Mouse (Mus musculus): ENCODE results near the gene Arl6ip5. TPM values are rescaled to one million over a fixed set of nuclear protein-coding genes. Genes with fewer than 3 reads are reported as not detected.
A peak's percentile ranks its signal among the peaks of the same experiment; 100 is the strongest.

Arl6ip5 gene
- 111 and 125 TPM in 2 replicates for polyA plus RNA-seq (2012; rRNA removed)

DNA sequence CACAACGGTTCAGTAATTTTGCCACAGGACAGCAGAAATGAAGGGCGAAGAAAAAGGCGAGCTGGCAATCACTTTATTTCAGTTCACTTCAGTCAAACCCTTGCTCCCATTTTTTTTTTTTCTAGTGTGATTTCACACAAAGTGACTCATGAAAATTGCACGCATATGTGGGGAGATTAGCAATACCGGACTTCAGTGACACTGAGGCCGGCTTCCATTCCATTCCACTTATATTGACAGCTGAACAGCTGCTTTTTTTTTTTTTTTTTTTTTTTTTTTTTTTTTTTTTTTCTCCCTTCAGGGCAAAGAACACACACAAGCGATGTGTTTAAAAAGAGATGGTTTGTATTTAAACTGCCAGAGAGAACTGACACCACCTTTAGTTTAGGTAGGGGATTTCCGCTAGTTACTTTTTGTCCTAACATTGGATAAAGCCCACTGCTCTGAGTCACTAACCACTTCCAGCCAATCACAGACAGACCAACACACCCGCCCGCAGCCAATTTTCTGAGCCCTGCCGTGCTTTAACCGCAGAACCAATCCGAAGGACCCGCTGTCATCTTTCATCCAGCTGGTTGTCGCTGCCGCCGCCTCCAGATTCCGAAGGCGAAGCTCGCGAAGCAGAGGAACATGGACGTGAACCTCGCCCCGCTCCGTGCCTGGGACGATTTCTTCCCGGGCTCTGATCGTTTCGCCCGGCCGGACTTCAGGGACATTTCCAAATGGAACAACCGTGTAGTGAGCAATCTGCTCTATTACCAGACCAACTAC, at the start of gene Arl6ip5:
Gene Arl6ip5, plus strand, starts transcription at position 499 of the 771 bp plus-strand sequence.
- TF ChIP-seq POLR2A (IDR thresholded peaks at IDR 0.05; ENCODE audit: borderline replicate concordance, extremely low read depth, insufficient read depth, insufficient read length, poor library complexity, severe bottlenecking) (peak; percentile 34; the same call in 1 of the 2 replicates), CTCF (IDR thresholded peaks at IDR 0.05; ENCODE audit: borderline replicate concordance, extremely low read depth, insufficient read depth, insufficient read length) (no peak)

DNA sequence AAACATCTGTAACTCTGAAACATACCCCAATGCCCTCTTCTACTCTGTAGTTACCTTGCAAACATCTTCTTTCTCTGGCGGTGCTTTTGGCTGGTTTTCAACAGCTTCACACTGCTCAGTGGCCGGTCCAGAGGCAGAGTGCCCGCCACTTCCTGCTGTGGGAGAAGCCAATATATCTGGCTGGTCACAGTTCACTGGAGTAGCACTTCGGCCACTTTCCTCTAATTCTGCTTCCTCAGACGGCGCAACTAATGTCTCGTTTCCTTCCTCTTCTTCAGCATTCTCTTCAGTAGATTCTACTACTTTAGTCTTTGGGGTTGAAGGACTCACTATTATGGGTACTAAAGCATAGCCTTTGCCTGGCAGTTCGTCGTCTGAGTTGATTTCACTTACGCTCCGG, 34.8 kb upstream of the Arl6ip5 start:
- no peak for DNase-seq (ENCODE audit: low read depth)
- no peak for TF ChIP-seq POLR2A (IDR thresholded peaks at IDR 0.05; ENCODE audit: borderline replicate concordance, extremely low read depth, insufficient read depth, insufficient read length, poor library complexity, severe bottlenecking)
- TF ChIP-seq CTCF (IDR thresholded peaks at IDR 0.05; ENCODE audit: borderline replicate concordance, extremely low read depth, insufficient read depth, insufficient read length) = no peak

More for the DNA sequence above, at the start of gene Arl6ip5:
- peak; percentile 98 for DNase-seq (ENCODE audit: low read depth)

DNA sequence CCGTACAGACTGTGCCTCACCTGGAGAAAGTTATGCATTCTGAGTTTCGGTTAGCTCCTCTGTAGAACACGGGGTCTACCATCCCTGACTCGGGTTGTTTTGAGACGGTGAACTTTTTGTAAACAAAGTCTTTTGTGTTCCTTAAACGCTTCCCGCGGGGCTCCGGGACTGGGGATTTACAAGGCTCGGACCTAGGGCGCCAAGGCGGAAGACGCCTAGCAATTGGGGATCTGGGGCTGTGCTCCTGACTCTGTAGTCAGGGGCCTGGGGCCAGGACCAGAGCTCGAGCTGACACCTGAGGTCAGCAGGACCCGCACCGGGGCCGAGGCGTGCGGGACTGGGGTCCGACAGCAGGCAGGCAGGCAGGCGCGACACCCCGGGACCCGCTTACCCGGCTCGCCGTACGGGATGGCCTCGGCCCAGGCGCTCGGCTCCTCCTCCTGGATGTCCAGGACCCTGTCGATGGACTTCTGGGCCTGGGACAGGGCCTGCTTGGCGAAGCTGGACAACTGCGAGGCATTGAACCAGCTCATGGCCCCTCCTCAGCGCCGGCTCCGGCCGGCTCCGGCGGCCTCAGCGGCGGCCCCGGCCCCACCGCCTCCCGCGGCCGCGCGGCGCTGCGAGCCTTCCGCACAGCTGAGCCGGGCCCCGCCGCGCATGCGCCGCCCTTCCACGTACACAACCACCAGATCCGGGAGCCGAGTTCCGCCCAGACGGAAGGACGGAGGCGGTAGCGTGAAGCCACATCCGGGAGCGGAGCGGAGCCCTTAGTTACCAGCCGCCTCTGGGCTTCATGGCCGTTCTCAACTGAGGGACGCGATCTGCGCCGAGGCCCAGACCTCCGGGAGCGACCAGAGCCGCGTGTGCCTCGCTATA, 31.8 kb upstream of the Arl6ip5 start, which contains the start of gene Tmf1:
Gene Tmf1, minus strand, starts transcription at position 632 of the 876 bp plus-strand sequence.
- DNase-seq (ENCODE audit: low read depth) = peak; percentile 98
- peak; percentile 80 for TF ChIP-seq POLR2A (IDR thresholded peaks at IDR 0.05; ENCODE audit: borderline replicate concordance, extremely low read depth, insufficient read depth, insufficient read length, poor library complexity, severe bottlenecking)
- no peak for TF ChIP-seq CTCF (IDR thresholded peaks at IDR 0.05; ENCODE audit: borderline replicate concordance, extremely low read depth, insufficient read depth, insufficient read length)

DNA sequence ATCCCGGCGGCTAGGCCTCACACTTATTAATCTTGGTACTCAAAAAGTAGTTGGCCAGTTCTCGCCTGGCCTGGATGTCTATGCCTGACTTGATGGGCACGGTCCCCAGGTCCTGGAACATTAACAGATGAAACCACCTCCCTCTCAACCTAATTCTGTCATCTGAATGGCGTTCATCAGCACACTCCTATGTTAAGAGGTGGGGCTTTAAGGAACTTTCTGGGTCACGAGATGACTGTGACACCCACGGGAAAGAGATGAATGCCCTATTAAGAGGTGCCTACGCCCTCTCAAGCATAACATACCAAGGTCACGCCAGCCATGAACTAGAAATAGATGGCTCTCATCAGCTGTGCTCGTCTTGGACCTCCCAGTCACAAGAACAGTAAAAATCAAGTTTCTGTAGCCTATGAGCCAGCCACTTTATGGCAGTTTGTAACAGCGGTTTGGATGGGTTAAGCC, 31.1 kb upstream of the Arl6ip5 start:
- DNase-seq (ENCODE audit: low read depth) = no peak
- TF ChIP-seq CTCF (IDR thresholded peaks at IDR 0.05; ENCODE audit: borderline replicate concordance, extremely low read depth, insufficient read depth, insufficient read length) (no peak), POLR2A (IDR thresholded peaks at IDR 0.05; ENCODE audit: borderline replicate concordance, extremely low read depth, insufficient read depth, insufficient read length, poor library complexity, severe bottlenecking) (no peak)

DNA sequence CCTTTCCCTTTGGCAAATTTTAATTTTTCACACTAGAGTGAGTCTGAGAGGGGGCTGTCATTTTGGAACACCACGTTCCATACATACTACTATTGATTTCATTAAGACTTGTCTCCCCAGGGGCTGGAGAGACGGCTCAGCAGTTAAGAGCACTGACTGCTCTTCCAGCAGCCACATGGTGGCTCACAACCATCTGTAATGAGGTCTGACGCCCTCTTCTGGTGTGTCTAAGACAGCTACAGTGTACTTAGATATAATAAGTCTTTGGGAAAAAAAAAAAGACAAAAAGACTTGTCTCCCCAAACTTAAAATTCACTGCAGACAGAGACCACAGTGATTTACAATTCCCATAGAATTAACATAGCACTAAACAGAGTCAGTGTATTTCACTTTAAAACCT, 10.1 kb upstream of the Arl6ip5 start:
- no peak for DNase-seq (ENCODE audit: low read depth)
- TF ChIP-seq CTCF (IDR thresholded peaks at IDR 0.05; ENCODE audit: borderline replicate concordance, extremely low read depth, insufficient read depth, insufficient read length) = no peak
- TF ChIP-seq POLR2A (IDR thresholded peaks at IDR 0.05; ENCODE audit: borderline replicate concordance, extremely low read depth, insufficient read depth, insufficient read length, poor library complexity, severe bottlenecking) = no peak

DNA sequence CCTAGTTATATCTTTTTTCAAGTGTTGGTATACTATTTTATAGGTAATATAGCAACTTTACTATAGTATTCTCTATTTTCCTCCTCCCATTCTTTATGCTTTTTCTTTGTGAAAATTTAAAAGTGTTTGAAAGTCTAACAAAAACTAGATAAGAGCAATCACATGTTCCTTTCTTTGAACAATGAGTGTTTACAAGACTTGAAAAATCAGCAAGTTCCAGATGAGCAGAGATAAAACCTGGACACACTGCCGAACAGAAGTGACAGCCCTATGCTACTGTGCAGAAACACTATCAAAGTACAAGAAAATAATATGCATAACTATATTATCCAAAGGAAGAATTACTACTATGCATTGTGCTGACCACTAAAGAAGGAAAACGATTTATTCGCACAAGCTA, 8.0 kb upstream of the Arl6ip5 start:
- no peak for DNase-seq (ENCODE audit: low read depth)

DNA sequence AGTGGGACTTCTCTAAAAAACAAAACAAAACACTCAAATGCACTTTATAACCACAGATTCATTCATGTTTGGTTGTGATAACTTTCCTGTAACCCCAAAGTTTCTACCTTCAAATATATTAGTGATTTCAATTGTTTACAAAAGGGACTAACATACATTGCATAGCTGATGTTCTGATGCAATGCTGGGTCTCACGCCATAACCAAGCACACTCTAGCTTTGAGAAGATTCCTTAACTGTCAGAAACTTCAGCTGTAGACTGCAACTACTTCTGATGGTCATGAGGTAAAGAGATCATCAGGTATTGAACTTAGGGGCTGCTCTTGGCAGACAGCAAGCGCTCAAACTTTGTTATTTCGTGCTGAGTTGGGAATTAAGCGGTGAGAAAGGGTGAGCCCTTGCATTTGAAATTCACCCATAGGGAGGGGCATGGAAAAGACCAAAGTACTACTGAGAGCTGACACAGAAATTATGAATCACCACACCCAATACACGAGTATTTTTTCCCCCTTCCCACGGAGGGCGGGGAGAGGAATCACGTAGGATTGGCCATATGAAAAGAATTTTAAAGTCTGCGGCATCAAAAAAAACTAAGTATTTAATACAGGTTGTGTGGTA, 6.1 kb upstream of the Arl6ip5 start:
- DNase-seq (ENCODE audit: low read depth) = no peak
- TF ChIP-seq POLR2A (IDR thresholded peaks at IDR 0.05; ENCODE audit: borderline replicate concordance, extremely low read depth, insufficient read depth, insufficient read length, poor library complexity, severe bottlenecking) = no peak
- no peak for TF ChIP-seq CTCF (IDR thresholded peaks at IDR 0.05; ENCODE audit: borderline replicate concordance, extremely low read depth, insufficient read depth, insufficient read length)

More for the DNA sequence above, 8.0 kb upstream of the Arl6ip5 start:
- TF ChIP-seq CTCF (IDR thresholded peaks at IDR 0.05; ENCODE audit: borderline replicate concordance, extremely low read depth, insufficient read depth, insufficient read length) = no peak
- no peak for TF ChIP-seq POLR2A (IDR thresholded peaks at IDR 0.05; ENCODE audit: borderline replicate concordance, extremely low read depth, insufficient read depth, insufficient read length, poor library complexity, severe bottlenecking)

DNA sequence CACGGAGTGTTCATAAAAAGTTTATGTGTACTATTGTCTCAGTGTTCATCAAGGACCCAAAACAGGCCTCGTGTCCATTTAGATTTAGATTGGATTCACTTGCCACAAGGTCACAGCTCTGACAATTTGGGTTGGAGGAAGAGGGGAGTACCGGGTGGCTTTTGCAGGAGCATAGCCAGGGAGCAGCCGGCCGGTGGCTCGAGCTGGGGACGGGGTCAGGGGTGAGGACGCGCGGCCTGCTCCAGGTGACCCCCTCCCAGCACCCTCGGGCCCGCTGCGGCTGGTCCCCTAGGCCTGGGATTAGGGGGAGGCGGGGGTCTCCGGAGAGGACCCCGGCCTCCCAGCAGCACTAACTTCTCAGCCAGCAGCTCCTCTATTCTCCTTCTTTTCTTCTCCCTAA, 5.5 kb upstream of the Arl6ip5 start:
- TF ChIP-seq POLR2A (IDR thresholded peaks at IDR 0.05; ENCODE audit: borderline replicate concordance, extremely low read depth, insufficient read depth, insufficient read length, poor library complexity, severe bottlenecking) (no peak), CTCF (IDR thresholded peaks at IDR 0.05; ENCODE audit: borderline replicate concordance, extremely low read depth, insufficient read depth, insufficient read length) (no peak)
- DNase-seq (ENCODE audit: low read depth) = peak; percentile 48

DNA sequence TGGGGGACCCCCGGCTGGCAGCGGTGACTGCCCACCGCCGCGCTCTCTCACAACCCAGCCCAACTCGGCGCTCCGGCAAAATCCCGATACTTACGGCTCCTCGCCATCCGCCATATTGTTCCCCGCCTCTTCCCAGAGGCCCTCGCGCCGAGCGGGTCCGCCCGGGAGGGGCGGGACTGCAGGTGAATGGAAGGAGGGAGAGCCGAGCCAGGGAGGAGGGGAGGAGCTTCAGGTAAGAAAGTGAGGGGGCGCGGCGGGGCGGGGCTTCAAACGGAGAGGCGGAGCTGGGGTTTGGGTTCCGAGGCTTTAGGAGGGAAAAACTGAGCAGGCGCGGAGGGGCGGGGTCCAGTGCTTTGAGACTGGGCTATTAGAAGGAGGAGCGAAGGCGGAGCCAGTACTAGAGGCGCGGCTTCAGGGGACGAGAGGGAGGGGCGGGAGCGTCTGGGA, 5.0 kb upstream of the Arl6ip5 start, which contains the start of gene Uba3:
Gene Uba3, minus strand, starts transcription at position 209 of the 447 bp plus-strand sequence.
- TF ChIP-seq CTCF (IDR thresholded peaks at IDR 0.05; ENCODE audit: borderline replicate concordance, extremely low read depth, insufficient read depth, insufficient read length) = no peak
- peak; percentile 65; the same call in 1 of the 2 replicates for TF ChIP-seq POLR2A (IDR thresholded peaks at IDR 0.05; ENCODE audit: borderline replicate concordance, extremely low read depth, insufficient read depth, insufficient read length, poor library complexity, severe bottlenecking)
- peak; percentile 100 for DNase-seq (ENCODE audit: low read depth)

DNA sequence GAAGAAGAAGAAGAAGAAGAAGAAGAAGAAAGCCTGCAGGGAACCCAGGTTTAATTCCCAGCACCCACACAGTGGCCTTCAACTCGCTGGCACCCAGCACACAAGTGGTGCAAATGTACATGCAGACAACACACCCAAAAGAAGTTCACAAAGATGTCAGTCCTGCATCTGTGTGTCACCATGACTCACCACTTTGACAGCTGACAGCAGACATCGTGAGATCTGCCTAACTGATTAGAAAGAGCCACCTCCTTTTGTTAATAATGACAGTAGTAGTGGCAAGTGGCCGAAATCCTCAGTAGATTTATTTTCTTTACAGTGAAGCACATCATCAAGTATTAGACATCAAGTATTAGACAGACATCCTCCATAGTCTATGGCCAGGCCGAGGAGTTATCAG, 3.4 kb upstream of the Arl6ip5 start:
- DNase-seq (ENCODE audit: low read depth) = no peak

More for the DNA sequence above, 3.4 kb upstream of the Arl6ip5 start:
- TF ChIP-seq POLR2A (IDR thresholded peaks at IDR 0.05; ENCODE audit: borderline replicate concordance, extremely low read depth, insufficient read depth, insufficient read length, poor library complexity, severe bottlenecking) (no peak), CTCF (IDR thresholded peaks at IDR 0.05; ENCODE audit: borderline replicate concordance, extremely low read depth, insufficient read depth, insufficient read length) (no peak)

Measured in brain, embryonic 14.5 days (tissue).